ENCODE assay signal across 35 mouse cellular contexts in genomic region chr17:30640896-30641295, GRCm38 (mm10).
"Had no signal": no experiment of that assay in that cellular context is flagged by ENCODE, and none has a peak within 500 bp of the region (broad histone marks: within the 10 kb centered on the region; RNA-seq: fewer than 3 reads in every experiment).

No protein-coding gene starts in this region.

- H3K27ac ChIP-seq: heart, adult 2 months; heart, embryonic 10.5 days; heart, embryonic 13.5 days; heart, embryonic 15.5 days; hindbrain, embryonic 10.5 days; hindbrain, embryonic 12.5 days; hindbrain, embryonic 13.5 days; hindbrain, embryonic 14.5 days; hindbrain, embryonic 15.5 days; hindbrain, postnatal 0 days; intestine, embryonic 15.5 days; kidney, embryonic 15.5 days; kidney, postnatal 0 days; layer of hippocampus, adult 2 months had no signal

- H3K36me3 ChIP-seq: heart, embryonic 12.5 days; heart, embryonic 13.5 days; heart, embryonic 15.5 days; hindbrain, embryonic 10.5 days; hindbrain, embryonic 12.5 days; hindbrain, embryonic 13.5 days; hindbrain, embryonic 15.5 days; intestine, embryonic 15.5 days; kidney, embryonic 15.5 days had no signal

- H3K4me2 ChIP-seq: heart, embryonic 11.5 days; heart, embryonic 12.5 days; heart, embryonic 13.5 days; heart, embryonic 15.5 days; hindbrain, embryonic 12.5 days; hindbrain, embryonic 13.5 days; hindbrain, embryonic 14.5 days; hindbrain, embryonic 15.5 days; intestine, embryonic 15.5 days; kidney, embryonic 15.5 days had no signal

- H3K4me3 ChIP-seq: heart, adult 2 months; heart, embryonic 10.5 days; heart, embryonic 12.5 days; heart, embryonic 13.5 days; heart, embryonic 15.5 days; hindbrain, embryonic 10.5 days; hindbrain, embryonic 12.5 days; hindbrain, embryonic 13.5 days; hindbrain, embryonic 15.5 days; intestine, embryonic 15.5 days; kidney, embryonic 15.5 days; layer of hippocampus, adult 2 months had no signal

- H3K9ac ChIP-seq: heart, embryonic 12.5 days; heart, embryonic 13.5 days; heart, embryonic 15.5 days; hindbrain, embryonic 12.5 days; hindbrain, embryonic 13.5 days; hindbrain, embryonic 14.5 days; hindbrain, embryonic 15.5 days; intestine, embryonic 15.5 days; kidney, embryonic 15.5 days had no signal

- ATAC-seq: hindbrain, embryonic 16.5 days; hindbrain, postnatal 0 days; inflammation-experienced regulatory T-cells, adult 6 months; intestine, embryonic 15.5 days; intestine, embryonic 16.5 days; intestine, postnatal 0 days had no signal

- H3K27me3 ChIP-seq: heart, embryonic 12.5 days; heart, embryonic 13.5 days; heart, embryonic 15.5 days; hindbrain, embryonic 12.5 days; hindbrain, embryonic 13.5 days; hindbrain, embryonic 15.5 days; intestine, embryonic 15.5 days; kidney, embryonic 15.5 days had no signal

- H3K4me1 ChIP-seq: heart, embryonic 15.5 days; hindbrain, embryonic 12.5 days; hindbrain, embryonic 13.5 days; hindbrain, embryonic 15.5 days; kidney, embryonic 15.5 days had no signal

- H3K9me3 ChIP-seq: heart, embryonic 10.5 days; heart, embryonic 12.5 days; heart, embryonic 13.5 days; heart, embryonic 15.5 days; hindbrain, embryonic 10.5 days; hindbrain, embryonic 12.5 days; hindbrain, embryonic 13.5 days; hindbrain, embryonic 15.5 days; intestine, embryonic 15.5 days; kidney, embryonic 15.5 days had no signal

- DNase-seq: heart, adult 18-20 months; heart, adult 2 months; heart, postnatal 10 days; heart, postnatal 14 days; heart, postnatal 36 days; heart, postnatal 4 days; kidney, adult 11 months; kidney, adult 18-20 months; kidney, adult 2 months; kidney, adult 8-10 months; kidney, adult 9 months; kidney, postnatal 10 days; kidney, postnatal 14 days; kidney, postnatal 25 days; kidney, postnatal 4 days; layer of hippocampus, adult 9-11 months had no signal
